Mouse (Mus musculus): Measurements from ENCODE around the gene Rnf17.

Gene Rnf17

GRCm38 (mm10) chr14:56506743-56507142 is 104.4 kb downstream of the Rnf17 start:
- DNase-seq (ENCODE audit: low read depth, low spot score) = no peak

GRCm38 (mm10) chr14:56512084-56512483 is 109.7 kb downstream of the Rnf17 start:
- peak; percentile 73 for DNase-seq (ENCODE audit: low read depth, low spot score)

- DNase-seq (ENCODE audit: low read depth, low spot score) = no peak
Observed at GRCm38 (mm10) chr14:56514775-56515174, 112.4 kb downstream of the Rnf17 start.

GRCm38 (mm10) chr14:56530788-56531187 is 128.4 kb downstream of the Rnf17 start:
- peak; percentile 40 for DNase-seq (ENCODE audit: low read depth, low spot score)

GRCm38 (mm10) chr14:56544946-56545345 is 142.6 kb downstream of the Rnf17 start:
- DNase-seq (ENCODE audit: low read depth, low spot score) = no peak

- DNase-seq (ENCODE audit: low read depth, low spot score) = no peak
Observed at GRCm38 (mm10) chr14:56545491-56545890, 143.1 kb downstream of the Rnf17 start.

GRCm38 (mm10) chr14:56550960-56551359 is 148.6 kb downstream of the Rnf17 start:
- peak; percentile 90 for DNase-seq (ENCODE audit: low read depth, low spot score)

GRCm38 (mm10) chr14:56552924-56553323 is 150.5 kb downstream of the Rnf17 start:
- DNase-seq (ENCODE audit: low read depth, low spot score) = no peak

GRCm38 (mm10) chr14:56553331-56553730 is 150.9 kb downstream of the Rnf17 start:
- DNase-seq (ENCODE audit: low read depth, low spot score) = no peak

GRCm38 (mm10) chr14:56554716-56555115 is 152.3 kb downstream of the Rnf17 start:
- DNase-seq (ENCODE audit: low read depth, low spot score) = no peak

- no peak for DNase-seq (ENCODE audit: low read depth, low spot score)
Observed at GRCm38 (mm10) chr14:56559134-56559533, 156.8 kb downstream of the Rnf17 start.

GRCm38 (mm10) chr14:56567476-56567875 is 165.1 kb downstream of the Rnf17 start:
- DNase-seq (ENCODE audit: low read depth, low spot score) = no peak

- no peak for DNase-seq (ENCODE audit: low read depth, low spot score)
Observed at GRCm38 (mm10) chr14:56569041-56569440, 166.7 kb downstream of the Rnf17 start.

GRCm38 (mm10) chr14:56571310-56572093 is 169.1 kb downstream of the Rnf17 start:
- DNase-seq (ENCODE audit: low read depth, low spot score) = peak; percentile 98

GRCm38 (mm10) chr14:56572546-56572945 is 170.2 kb downstream of the Rnf17 start:
- DNase-seq (ENCODE audit: low read depth, low spot score) = no peak

Data from R1 (cell line).